Mouse (Mus musculus) thymus, adult 2 months (tissue): ENCODE results near the gene Slc4a8.

Source experiments
- CTCF ChIP-seq: fragments of 200-500 bp; IDR thresholded peaks from 2 replicates; pipeline ENCODE4 v1.5.1; 2012; ENCODE audit warnings: mild to moderate bottlenecking, control low read depth, low read length, moderate library complexity, borderline replicate concordance; ENCODE audit not compliant: control insufficient read depth, poor library complexity, insufficient read depth; ENCODE audit errors: extremely low read depth
- POLR2A ChIP-seq: fragments of 200-500 bp; IDR thresholded peaks from 2 replicates; pipeline ENCODE4 v1.6.1; 2012; ENCODE audit warnings: mild to moderate bottlenecking, low read length, control low read depth, moderate library complexity; ENCODE audit not compliant: control insufficient read depth, poor library complexity, insufficient read depth; ENCODE audit errors: extremely low read depth

DNA sequence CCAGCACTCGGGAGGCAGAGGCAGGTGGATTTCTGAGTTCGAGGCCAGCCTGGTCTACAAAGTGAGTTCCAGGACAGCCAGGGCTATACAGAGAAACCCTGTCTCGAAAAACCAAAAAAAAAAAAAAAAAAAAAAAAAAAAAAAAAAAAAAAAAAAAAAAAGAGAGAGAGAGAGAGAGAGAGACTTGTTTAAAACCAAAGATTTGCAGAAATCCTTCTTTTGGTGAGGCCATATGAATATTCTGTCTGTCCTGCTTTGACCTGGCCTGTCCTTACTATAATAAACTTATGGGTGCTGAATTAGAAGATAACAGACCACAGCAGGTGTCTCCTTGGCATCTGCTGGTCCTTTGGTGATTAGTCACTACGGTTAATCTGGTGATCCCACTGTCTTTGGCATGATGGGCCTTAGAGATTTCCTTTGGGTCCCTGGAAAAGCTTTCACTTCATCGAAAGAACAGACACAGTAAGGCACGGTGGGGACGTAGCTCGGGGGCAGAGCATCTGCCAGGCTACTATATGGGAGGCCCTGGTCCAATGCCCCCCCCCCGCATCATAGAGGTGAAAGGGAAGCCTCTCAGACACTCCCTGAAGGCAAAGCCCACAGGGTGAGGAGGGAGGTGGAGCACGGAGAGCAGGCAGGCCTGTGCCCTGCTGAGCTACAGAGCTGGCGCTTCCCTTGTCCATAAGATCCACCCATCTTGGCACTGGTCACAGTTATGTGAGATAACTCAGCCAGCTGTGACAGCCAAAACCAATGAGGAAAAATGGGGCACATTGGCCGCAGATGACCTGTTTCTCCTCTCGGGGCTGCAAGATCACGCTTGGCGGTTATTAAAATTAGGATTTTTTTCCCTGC is 26.2 kb upstream of the Slc4a8 start:
- TF ChIP-seq POLR2A (no peak), CTCF (no peak)
